Mouse (Mus musculus) liver, postnatal 0 days (tissue): ENCODE data around the gene Rnf186.

Source experiments
- CTCF ChIP-seq: sonication (generic); IDR thresholded peaks from 2 replicates; pipeline ENCODE4 v1.5.1; 2016; ENCODE audit warnings: antibody characterized with exemption, low read depth
- EP300 ChIP-seq: IDR thresholded peaks from 2 replicates; pipeline ENCODE4 v1.6.1; 2016; ENCODE audit warnings: antibody characterized with exemption, low read depth, mild to moderate bottlenecking

- TF ChIP-seq CTCF = no peak
- TF ChIP-seq EP300 = no peak
These were observed 2.8 kb downstream of the Rnf186 start for GRCm38 (mm10) chr4:138969736-138970135.
